Mouse (Mus musculus): ENCODE data around the gene Fam89b. TPM values are rescaled to one million over a fixed set of nuclear protein-coding genes. Genes with fewer than 3 reads are reported as not detected.

Fam89b gene
- polyA plus RNA-seq, 1 experiment from 2014 or later: 108 TPM

DNA sequence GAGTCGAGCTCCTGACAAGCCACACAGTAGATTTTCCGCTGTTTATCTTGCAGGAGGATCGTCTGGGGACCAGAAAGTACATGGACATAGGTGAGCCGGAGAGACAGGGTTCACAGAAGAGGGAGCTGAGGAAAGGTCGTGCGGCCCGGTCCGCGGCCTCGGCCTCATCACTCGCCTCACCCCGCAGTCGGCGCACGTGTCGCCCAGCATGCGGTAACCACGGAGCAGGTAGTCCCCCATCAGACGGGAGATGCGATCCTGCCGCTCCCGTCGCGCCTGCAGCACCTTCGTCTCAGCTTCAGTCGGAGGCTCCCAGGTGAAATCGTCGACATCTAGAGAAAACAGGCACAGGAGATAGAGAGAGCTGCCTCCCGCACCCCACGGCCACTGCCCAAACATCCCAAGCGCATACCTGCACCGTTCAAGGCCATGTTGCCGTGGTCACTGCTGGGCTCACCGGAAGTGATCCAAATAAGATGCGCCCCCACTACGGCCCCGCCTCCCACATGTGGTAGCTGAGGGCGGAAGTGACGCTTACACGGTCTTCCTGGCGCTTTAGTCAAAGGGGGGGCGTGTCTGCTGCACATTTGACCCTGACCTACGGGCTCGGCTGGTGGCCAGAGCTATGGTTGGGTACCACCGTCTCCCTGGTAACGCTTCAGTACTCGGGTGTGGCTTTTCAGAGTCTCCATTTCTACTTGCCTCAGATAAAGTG is 2.0 kb upstream of the Fam89b start:
- Histone ChIP-seq H3K27me3 (peaks cover 5% of the 10 kb centered on the region; the same call in 1 of the 2 replicates), H3K9me3 (no peaks in the 10 kb centered on the region), H3K36me3 (0 out of 2 replicates have a peak, but pooled peaks cover 3% of the 10 kb centered on the region), H3K9ac (peak overlapping the region; percentile 85), H3K4me2 (peak overlapping the region; percentile 96), H3K27ac (peak overlapping the region; percentile 41; the same call in 1 of the 2 replicates), H3K4me3 (peak overlapping the region; percentile 87), H3K4me1 (peaks cover 48% of the 10 kb centered on the region)
- WGBS: under 1% methylated on average over 47 of the region's 47 CpGs
- peak; percentile 79 for ATAC-seq (ENCODE audit: borderline replicate concordance, extremely low read depth, low FRiP score, low TSS enrichment)

DNA sequence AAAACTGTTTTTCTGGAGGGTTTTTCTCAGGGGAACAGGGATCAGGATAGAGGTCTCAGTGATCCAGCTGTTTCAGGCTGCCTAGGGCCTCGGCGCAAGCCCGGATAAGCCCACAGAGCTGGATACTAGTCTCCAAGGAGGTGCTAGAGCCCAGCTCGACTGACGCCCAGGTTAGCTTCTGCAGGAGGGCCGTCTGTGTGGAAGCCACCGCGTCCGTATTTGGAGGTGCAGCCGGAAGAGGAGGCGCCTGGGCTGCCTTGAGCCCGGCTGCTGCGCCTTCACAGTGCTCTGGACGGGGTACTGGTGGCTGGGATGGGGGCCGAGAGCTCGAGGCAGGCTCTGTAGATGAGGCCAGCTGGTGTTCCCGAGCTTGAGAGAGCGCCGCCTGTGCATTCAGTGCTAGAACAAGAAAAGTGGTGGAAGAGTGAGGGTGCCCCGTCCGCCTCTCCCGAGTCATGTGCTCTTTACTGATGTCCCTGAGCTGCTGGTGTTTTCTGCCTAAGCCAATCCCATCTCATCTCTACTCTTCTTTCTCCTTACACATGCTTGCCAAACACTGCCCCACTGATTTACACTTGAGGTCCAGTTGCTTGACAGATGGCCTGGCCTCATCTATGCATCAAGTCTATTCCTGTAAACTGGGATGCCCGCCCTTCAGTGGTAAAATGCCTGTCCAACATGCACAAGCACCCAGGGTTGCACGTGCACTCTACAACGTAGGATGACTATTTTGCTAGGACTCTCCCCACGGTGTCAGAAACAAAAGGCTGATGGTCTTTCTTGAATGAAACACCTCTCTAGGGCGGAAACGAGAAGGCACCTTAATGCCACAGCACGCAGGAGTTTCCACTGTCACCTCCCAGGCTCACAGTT is 1.1 kb upstream of the Fam89b start:
- peak overlapping the region; percentile 87 for H3K4me3 ChIP-seq
- H3K9me3 ChIP-seq: no peaks in the 10 kb centered on the region
- peaks cover 55% of the 10 kb centered on the region for H3K4me1 ChIP-seq
- H3K27me3 ChIP-seq: peaks cover 3% of the 10 kb centered on the region; the same call in 1 of the 2 replicates
- ATAC-seq (ENCODE audit: borderline replicate concordance, extremely low read depth, low FRiP score, low TSS enrichment): no peak
- H3K4me2 ChIP-seq: peak overlapping the region; percentile 96
- H3K27ac ChIP-seq: no peak overlapping the region
- WGBS: 72% methylated on average over 29 of the region's 29 CpGs
- peak overlapping the region; percentile 85 for H3K9ac ChIP-seq
- 0 out of 2 replicates have a peak, but pooled peaks cover 3% of the 10 kb centered on the region for H3K36me3 ChIP-seq

GRCm38 (mm10) chr19:5728631-5729443 is 616 bp downstream of the Fam89b start:
- Histone ChIP-seq H3K4me2 (peak overlapping the region; percentile 93), H3K9me3 (no peaks in the 10 kb centered on the region), H3K4me3 (peak overlapping the region; percentile 97), H3K9ac (peak overlapping the region; percentile 99), H3K27ac (peak overlapping the region; percentile 91), H3K4me1 (peaks cover 72% of the 10 kb centered on the region), H3K36me3 (peaks cover 9% of the 10 kb centered on the region; the same call in 1 of the 2 replicates), H3K27me3 (no peaks in the 10 kb centered on the region)
- ATAC-seq (ENCODE audit: borderline replicate concordance, extremely low read depth, low FRiP score, low TSS enrichment): no peak
- WGBS: 5% methylated on average over 37 of the region's 37 CpGs

- no peak for ATAC-seq (ENCODE audit: borderline replicate concordance, extremely low read depth, low FRiP score, low TSS enrichment)
- Histone ChIP-seq H3K4me3 (peak overlapping the region; percentile 97), H3K27me3 (no peaks in the 10 kb centered on the region), H3K4me2 (peak overlapping the region; percentile 93), H3K9me3 (no peaks in the 10 kb centered on the region), H3K4me1 (peaks cover 74% of the 10 kb centered on the region), H3K9ac (peak overlapping the region; percentile 99), H3K27ac (peak overlapping the region; percentile 91), H3K36me3 (peaks cover 17% of the 10 kb centered on the region)
- 2% methylated on average over 14 of the region's 14 CpGs for WGBS
Observed at GRCm38 (mm10) chr19:5727701-5728100, 1.8 kb downstream of the Fam89b start.

GRCm38 (mm10) chr19:5726961-5727578 is 2.4 kb downstream of the Fam89b start:
- Histone ChIP-seq H3K4me3 (peak overlapping the region; percentile 97), H3K27me3 (no peaks in the 10 kb centered on the region), H3K9ac (peak overlapping the region; percentile 99), H3K9me3 (no peaks in the 10 kb centered on the region), H3K27ac (peak overlapping the region; percentile 58), H3K4me1 (peaks cover 73% of the 10 kb centered on the region), H3K4me2 (peak overlapping the region; percentile 93), H3K36me3 (peaks cover 23% of the 10 kb centered on the region)
- ATAC-seq (ENCODE audit: borderline replicate concordance, extremely low read depth, low FRiP score, low TSS enrichment): no peak
- WGBS: 70% methylated on average over 15 of the region's 15 CpGs

- Histone ChIP-seq H3K27me3 (no peaks in the 10 kb centered on the region), H3K4me3 (peak within 1 kb of the TSS; percentile 97), H3K4me1 (peaks cover 63% of the 10 kb centered on the region), H3K9me3 (no peaks in the 10 kb centered on the region), H3K9ac (peak within 1 kb of the TSS; percentile 39), H3K27ac (peak within 1 kb of the TSS; percentile 58), H3K36me3 (peaks cover 34% of the 10 kb centered on the region), H3K4me2 (peak within 1 kb of the TSS; percentile 93)
- ATAC-seq (ENCODE audit: borderline replicate concordance, extremely low read depth, low FRiP score, low TSS enrichment): peak; percentile 13; the same call in 1 of the 2 replicates
- WGBS: 7% methylated on average over 49 of the region's 49 CpGs
Observed at GRCm38 (mm10) chr19:5725767-5726515, 3.5 kb downstream of the Fam89b start, which contains the start of gene Ehbp1l1. TSS of gene Ehbp1l1 (minus strand) at chr19:5726317.

GRCm38 (mm10) chr19:5725029-5725707 is 4.3 kb downstream of the Fam89b start:
- Histone ChIP-seq H3K9me3 (no peaks in the 10 kb centered on the region), H3K27me3 (no peaks in the 10 kb centered on the region), H3K9ac (peak overlapping the region; percentile 39), H3K27ac (peak overlapping the region; percentile 56), H3K4me3 (peak overlapping the region; percentile 97), H3K36me3 (peaks cover 39% of the 10 kb centered on the region), H3K4me2 (peak overlapping the region; percentile 93), H3K4me1 (peaks cover 56% of the 10 kb centered on the region)
- WGBS: 54% methylated on average over 12 of the region's 12 CpGs
- ATAC-seq (ENCODE audit: borderline replicate concordance, extremely low read depth, low FRiP score, low TSS enrichment): no peak

GRCm38 (mm10) chr19:5724549-5724941 is 4.9 kb downstream of the Fam89b start:
- Histone ChIP-seq H3K9me3 (no peaks in the 10 kb centered on the region), H3K27ac (peak overlapping the region; percentile 56), H3K4me2 (peak overlapping the region; percentile 93), H3K36me3 (peaks cover 45% of the 10 kb centered on the region), H3K4me1 (peaks cover 49% of the 10 kb centered on the region), H3K4me3 (peak overlapping the region; percentile 97), H3K27me3 (no peaks in the 10 kb centered on the region), H3K9ac (peak overlapping the region; percentile 39; the same call in 1 of the 2 replicates)
- ATAC-seq (ENCODE audit: borderline replicate concordance, extremely low read depth, low FRiP score, low TSS enrichment): no peak
- WGBS: 55% methylated on average over 7 of the region's 7 CpGs

- no peaks in the 10 kb centered on the region for H3K9me3 ChIP-seq
- H3K27ac ChIP-seq: peak overlapping the region; percentile 56; the same call in 1 of the 2 replicates
- H3K27me3 ChIP-seq: no peaks in the 10 kb centered on the region
- ATAC-seq (ENCODE audit: borderline replicate concordance, extremely low read depth, low FRiP score, low TSS enrichment): no peak
- WGBS: 54% methylated on average over 4 of the region's 4 CpGs
- H3K9ac ChIP-seq: no peak overlapping the region
- H3K4me1 ChIP-seq: peaks cover 49% of the 10 kb centered on the region
- peak overlapping the region; percentile 97 for H3K4me3 ChIP-seq
- peaks cover 50% of the 10 kb centered on the region for H3K36me3 ChIP-seq
- peak overlapping the region; percentile 93 for H3K4me2 ChIP-seq
Observed at GRCm38 (mm10) chr19:5723934-5724548, 5.4 kb downstream of the Fam89b start.
